ENCODE assay signal across 10 mouse cellular contexts in genomic region chr2:37776611-37777411, GRCm38 (mm10). TPM values are rescaled to one million over a fixed set of nuclear protein-coding genes. Genes with fewer than 3 reads are reported as not detected.
DNase-seq lines count a peak whose midpoint lies in the region; ATAC-seq and TF ChIP-seq lines count a peak whose summit lies in the region.
"Had no signal": no experiment of that assay in that cellular context is flagged by ENCODE, and none has a peak within 500 bp of the region (broad histone marks: within the 10 kb centered on the region; RNA-seq: fewer than 3 reads in every experiment).

No protein-coding gene starts in this region.

- 0 out of 2 replicates have a peak overlapping the region, but pooled peaks have one; percentile 41 for H3K9ac ChIP-seq in liver, embryonic 11.5 days (ENCODE audit: low read depth, low read length)
- no peak overlapping the region for H3K9ac ChIP-seq in liver, postnatal 0 days (replicated peaks)
- H3K9ac ChIP-seq in forebrain, embryonic 12.5 days = peak overlapping the region; percentile 79
- H3K9ac ChIP-seq in limb, embryonic 12.5 days (replicated peaks) = peak overlapping the region; percentile 47; the same call in 1 of the 2 replicates

- H3K4me3 ChIP-seq in liver, embryonic 11.5 days (ENCODE audit: low read depth, low read length) = peak overlapping the region; percentile 46
- H3K4me3 ChIP-seq in liver, postnatal 0 days (ENCODE audit: low read depth, low read length) = no peak overlapping the region
- peak overlapping the region; percentile 62 for H3K4me3 ChIP-seq in forebrain, embryonic 12.5 days (replicated peaks)
- peak overlapping the region; percentile 31 for H3K4me3 ChIP-seq in limb, embryonic 12.5 days (replicated peaks)

- DNase-seq in liver, embryonic 11.5 days (ENCODE audit: low spot score) = no peak
- no peak for DNase-seq in liver, postnatal 0 days
- DNase-seq in retina, postnatal 1 day = peak; percentile 59
- no peak for DNase-seq in spleen, adult 18-20 months
- no peak for DNase-seq in cerebellum, adult 9-11 months
- DNase-seq: thymus, postnatal 36 days had no signal

- H3K27ac ChIP-seq in liver, embryonic 11.5 days (ENCODE audit: low read depth, low read length) = no peak overlapping the region
- H3K27ac ChIP-seq in liver, postnatal 0 days (ENCODE audit: low read depth) = no peak overlapping the region
- peak overlapping the region; percentile 95 for H3K27ac ChIP-seq in forebrain, embryonic 12.5 days
- no peak overlapping the region for H3K27ac ChIP-seq in limb, embryonic 12.5 days

- TF ChIP-seq CTCF in liver, postnatal 0 days (IDR thresholded peaks at IDR 0.05; ENCODE audit: low read depth) = no peak

- peak overlapping the region; percentile 61 for H3K4me2 ChIP-seq in liver, embryonic 11.5 days
- no peak overlapping the region for H3K4me2 ChIP-seq in liver, postnatal 0 days (ENCODE audit: low read depth, low read length)
- H3K4me2 ChIP-seq in forebrain, embryonic 12.5 days = peak overlapping the region; percentile 71
- H3K4me2 ChIP-seq in limb, embryonic 12.5 days = peak overlapping the region; percentile 57

- no peak for ATAC-seq in liver, embryonic 11.5 days (replicated peaks; ENCODE audit: low FRiP score)
- no peak for ATAC-seq in liver, postnatal 0 days
- no peak; the same call in 1 of the 2 replicates for ATAC-seq in forebrain, embryonic 12.5 days (ENCODE audit: low FRiP score)
- no peak for ATAC-seq in limb, embryonic 12.5 days (ENCODE audit: insufficient number of reproducible peaks, insufficient read depth, low FRiP score, low TSS enrichment, low read depth)
- no peak for ATAC-seq in erythroblast, adult 5-6 weeks (replicated peaks; ENCODE audit: low FRiP score, poor library complexity, severe bottlenecking)

- TF ChIP-seq EP300 in liver, postnatal 0 days (IDR thresholded peaks at IDR 0.05; ENCODE audit: low read depth) = no peak

- H3K36me3 ChIP-seq in liver, embryonic 11.5 days (ENCODE audit: control insufficient read depth, insufficient read depth, low read length) = no peaks in the 10 kb centered on the region
- no peaks in the 10 kb centered on the region for H3K36me3 ChIP-seq in liver, postnatal 0 days (replicated peaks; ENCODE audit: insufficient read depth, low read length)
- no peaks in the 10 kb centered on the region for H3K36me3 ChIP-seq in forebrain, embryonic 12.5 days (replicated peaks)
- no peaks in the 10 kb centered on the region for H3K36me3 ChIP-seq in limb, embryonic 12.5 days

- H3K4me1 ChIP-seq in liver, embryonic 11.5 days (replicated peaks; ENCODE audit: control insufficient read depth, insufficient read depth, low read length) = peaks cover 32% of the 10 kb centered on the region
- peaks cover 8% of the 10 kb centered on the region for H3K4me1 ChIP-seq in liver, postnatal 0 days (ENCODE audit: insufficient read depth)
- H3K4me1 ChIP-seq in forebrain, embryonic 12.5 days = peaks cover 73% of the 10 kb centered on the region
- peaks cover 51% of the 10 kb centered on the region for H3K4me1 ChIP-seq in limb, embryonic 12.5 days (replicated peaks)

- WGBS in liver, embryonic 11.5 days = 26% methylated on average over 20 of the region's 20 CpGs
- 32% methylated on average over 20 of the region's 20 CpGs for WGBS in liver, postnatal 0 days (ENCODE audit: insufficient replicate concordance)
- 5% methylated on average over 20 of the region's 20 CpGs for WGBS in forebrain, embryonic 12.5 days
- 8% methylated on average over 20 of the region's 20 CpGs for WGBS in limb, embryonic 12.5 days

- peaks cover 9% of the 10 kb centered on the region; the same call in 1 of the 2 replicates for H3K27me3 ChIP-seq in liver, embryonic 11.5 days (replicated peaks; ENCODE audit: control insufficient read depth, insufficient read depth, low read length)
- H3K27me3 ChIP-seq in liver, postnatal 0 days (ENCODE audit: insufficient read depth, low read length) = peaks cover 14% of the 10 kb centered on the region
- peaks cover 6% of the 10 kb centered on the region; the same call in 1 of the 2 replicates for H3K27me3 ChIP-seq in forebrain, embryonic 12.5 days
- peaks cover 48% of the 10 kb centered on the region for H3K27me3 ChIP-seq in limb, embryonic 12.5 days

- no peaks in the 10 kb centered on the region for H3K9me3 ChIP-seq in liver, embryonic 11.5 days (ENCODE audit: control insufficient read depth, low read length)
- no peaks in the 10 kb centered on the region for H3K9me3 ChIP-seq in liver, postnatal 0 days (ENCODE audit: low read length)
- H3K9me3 ChIP-seq in forebrain, embryonic 12.5 days = no peaks in the 10 kb centered on the region
- H3K9me3 ChIP-seq in limb, embryonic 12.5 days = no peaks in the 10 kb centered on the region

RNA-seq across cellular contexts. Expression of gene Crb2, which starts 0.8 kb away (rescaled TPM):
- 4.8 and 5.0 TPM in 2 replicates for polyA plus RNA-seq in liver, embryonic 11.5 days (2014; fragmentation: Nextera tagmentation; extraction: Ambion mirVana)
- 0.16 and 0.19 TPM in 2 replicates for polyA plus RNA-seq in liver, postnatal 0 days (2015; fragmentation: Nextera tagmentation; extraction: Ambion mirVana)
- 24.8 and 24.9 TPM in 2 replicates for polyA plus RNA-seq in forebrain, embryonic 12.5 days (2016; fragmentation: Nextera tagmentation; extraction: Ambion mirVana)
- polyA plus RNA-seq in limb, embryonic 12.5 days (2016; fragmentation: Nextera tagmentation; extraction: Ambion mirVana) = 0.92 and 0.95 TPM in 2 replicates
- total RNA-seq in erythroblast, adult 5-6 weeks (2015; ENCODE audit: low replicate concordance) = not detected in 2 replicates
- total RNA-seq in erythroblast, adult 5-6 weeks (2017; ENCODE audit: low replicate concordance) = not detected in 2 replicates
- total RNA-seq: MEL had no signal
